In the genomic region with DNA sequence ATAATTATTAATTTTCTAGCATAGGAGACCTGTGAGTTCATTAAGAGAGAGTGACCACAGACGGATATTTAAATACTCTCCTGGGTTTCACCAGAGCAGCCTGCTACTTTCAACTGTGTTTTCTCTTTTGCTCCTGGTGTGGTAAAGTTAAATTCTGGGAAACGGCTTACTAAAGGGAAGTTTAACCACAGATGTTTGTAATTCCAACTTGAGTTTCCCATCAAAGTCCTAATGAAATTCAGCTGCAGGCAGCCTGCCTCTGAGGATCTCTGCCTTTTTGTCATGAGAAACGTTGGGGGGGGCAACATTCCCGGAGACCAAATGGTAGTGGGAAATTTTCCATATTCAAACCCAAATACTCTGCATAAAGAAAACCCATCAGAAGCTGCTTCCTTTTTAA, we compare ENCODE assay signal across 14 mouse cellular contexts. TPM values are rescaled to one million over a fixed set of nuclear protein-coding genes. Genes with fewer than 3 reads are reported as not detected.
DNase-seq lines count a peak whose midpoint lies in the region; ATAC-seq and TF ChIP-seq lines count a peak whose summit lies in the region.
"Had no signal": no experiment of that assay in that cellular context is flagged by ENCODE, and none has a peak within 500 bp of the region (broad histone marks: within the 10 kb centered on the region; RNA-seq: fewer than 3 reads in every experiment).

No protein-coding gene starts in this region.

- no peak for TF ChIP-seq CTCF in heart, postnatal 0 days (IDR thresholded peaks at IDR 0.05; ENCODE audit: low read depth)

- intact Hi-C loops in heart, postnatal 14 days (cut with DNase I), result no loop called here

- no peak overlapping the region for H3K4me3 ChIP-seq in heart, postnatal 0 days (ENCODE audit: low read depth, low read length)
- H3K4me3 ChIP-seq in lung, embryonic 16.5 days (ENCODE audit: low read length), result no peak overlapping the region
- H3K4me3 ChIP-seq in embryonic facial prominence, embryonic 15.5 days (replicated peaks), result no peak overlapping the region
- no peak overlapping the region for H3K4me3 ChIP-seq in stomach, embryonic 15.5 days (replicated peaks)
- H3K4me3 ChIP-seq: heart, embryonic 12.5 days; layer of hippocampus, adult 2 months; midbrain, embryonic 12.5 days had no signal

- H3K9ac ChIP-seq in heart, postnatal 0 days (replicated peaks; ENCODE audit: low read depth, low read length), result no peak overlapping the region
- no peak overlapping the region for H3K9ac ChIP-seq in lung, embryonic 16.5 days (ENCODE audit: low read length)
- no peak overlapping the region for H3K9ac ChIP-seq in embryonic facial prominence, embryonic 15.5 days
- no peak overlapping the region for H3K9ac ChIP-seq in stomach, embryonic 15.5 days
- H3K9ac ChIP-seq: heart, embryonic 12.5 days; midbrain, embryonic 12.5 days had no signal

- peaks cover 10% of the 10 kb centered on the region; the same call in 1 of the 2 replicates for H3K36me3 ChIP-seq in heart, postnatal 0 days (replicated peaks; ENCODE audit: control insufficient read depth, insufficient read depth, low read length)
- H3K36me3 ChIP-seq in lung, embryonic 16.5 days (ENCODE audit: control insufficient read depth, insufficient read depth, low read length), result peaks cover 3% of the 10 kb centered on the region; the same call in 1 of the 2 replicates
- 0 out of 2 replicates have a peak, but pooled peaks cover 5% of the 10 kb centered on the region for H3K36me3 ChIP-seq in embryonic facial prominence, embryonic 15.5 days
- no peaks in the 10 kb centered on the region for H3K36me3 ChIP-seq in stomach, embryonic 15.5 days
- H3K36me3 ChIP-seq: midbrain, embryonic 12.5 days had no signal

- no peak overlapping the region for H3K4me2 ChIP-seq in heart, postnatal 0 days (ENCODE audit: low read depth, low read length)
- no peak overlapping the region for H3K4me2 ChIP-seq in lung, embryonic 16.5 days (ENCODE audit: low read depth, low read length)
- H3K4me2 ChIP-seq in embryonic facial prominence, embryonic 15.5 days (replicated peaks), result 0 out of 2 replicates have a peak overlapping the region, but pooled peaks have one; percentile 19
- H3K4me2 ChIP-seq in stomach, embryonic 15.5 days, result no peak overlapping the region
- H3K4me2 ChIP-seq: heart, embryonic 12.5 days; midbrain, embryonic 12.5 days had no signal

- H3K27me3 ChIP-seq in heart, postnatal 0 days (ENCODE audit: control insufficient read depth, insufficient read depth, low read length), result no peaks in the 10 kb centered on the region
- H3K27me3 ChIP-seq in lung, embryonic 16.5 days (ENCODE audit: control insufficient read depth, insufficient read depth, low read depth, low read length), result no peaks in the 10 kb centered on the region
- no peaks in the 10 kb centered on the region for H3K27me3 ChIP-seq in embryonic facial prominence, embryonic 15.5 days
- H3K27me3 ChIP-seq in stomach, embryonic 15.5 days (replicated peaks), result no peaks in the 10 kb centered on the region
- H3K27me3 ChIP-seq: heart, embryonic 12.5 days; midbrain, embryonic 12.5 days had no signal

- H3K27ac ChIP-seq in heart, postnatal 0 days (ENCODE audit: low read depth), result no peak overlapping the region
- peak overlapping the region; percentile 12; the same call in 1 of the 2 replicates for H3K27ac ChIP-seq in lung, embryonic 16.5 days (ENCODE audit: low read length)
- peak overlapping the region; percentile 87 for H3K27ac ChIP-seq in embryonic facial prominence, embryonic 15.5 days (replicated peaks)
- peak overlapping the region; percentile 51; the same call in 1 of the 2 replicates for H3K27ac ChIP-seq in stomach, embryonic 15.5 days
- H3K27ac ChIP-seq: layer of hippocampus, adult 2 months; midbrain, embryonic 12.5 days had no signal

- WGBS in heart, postnatal 0 days, result 47% methylated on average over 4 of the region's 4 CpGs
- WGBS in lung, embryonic 16.5 days, result 29% methylated on average over 4 of the region's 4 CpGs
- WGBS in embryonic facial prominence, embryonic 15.5 days, result 18% methylated on average over 4 of the region's 4 CpGs
- 30% methylated on average over 4 of the region's 4 CpGs for WGBS in stomach, embryonic 15.5 days

- peak; percentile 4 for DNase-seq in heart, postnatal 0 days (ENCODE audit: low spot score)
- DNase-seq in heart, postnatal 14 days, result no peak
- no peak for DNase-seq in lung, postnatal 4 days
- DNase-seq in adrenal gland, adult (ENCODE audit: inconsistent age in 2 of 2, low spot score in 1 of 2), result no peak
- no peak for DNase-seq in ovary, postnatal 10 days (ENCODE audit: low spot score)
- DNase-seq: cerebellum, adult 9-10 months; lung, adult 2 months; spleen, adult 18-20 months had no signal

- no peaks in the 10 kb centered on the region for H3K9me3 ChIP-seq in heart, postnatal 0 days (replicated peaks; ENCODE audit: control insufficient read depth, low read length)
- H3K9me3 ChIP-seq in lung, embryonic 16.5 days (ENCODE audit: control insufficient read depth, low read length), result no peaks in the 10 kb centered on the region
- no peaks in the 10 kb centered on the region for H3K9me3 ChIP-seq in embryonic facial prominence, embryonic 15.5 days (replicated peaks)
- H3K9me3 ChIP-seq in stomach, embryonic 15.5 days, result no peaks in the 10 kb centered on the region
- H3K9me3 ChIP-seq: heart, embryonic 12.5 days; midbrain, embryonic 12.5 days had no signal

- no peak for ATAC-seq in heart, postnatal 0 days (ENCODE audit: insufficient read depth, low read depth)
- no peak for ATAC-seq in lung, embryonic 16.5 days (ENCODE audit: low read depth)
- ATAC-seq in embryonic facial prominence, embryonic 15.5 days (ENCODE audit: insufficient number of reproducible peaks, low FRiP score, low TSS enrichment, low read depth), result 0 out of 2 replicates have a peak, but pooled peaks have one; percentile 34
- no peak for ATAC-seq in stomach, embryonic 15.5 days (ENCODE audit: insufficient read depth, low FRiP score, low read depth)

- TF ChIP-seq EP300 in heart, postnatal 0 days (IDR thresholded peaks at IDR 0.05; ENCODE audit: low read depth), result no peak

- H3K4me1 ChIP-seq in heart, postnatal 0 days (ENCODE audit: control insufficient read depth, insufficient read depth), result peaks cover 32% of the 10 kb centered on the region
- H3K4me1 ChIP-seq in lung, embryonic 16.5 days (replicated peaks; ENCODE audit: control insufficient read depth, insufficient read depth, low read length), result peaks cover 25% of the 10 kb centered on the region
- peaks cover 22% of the 10 kb centered on the region for H3K4me1 ChIP-seq in embryonic facial prominence, embryonic 15.5 days
- H3K4me1 ChIP-seq in stomach, embryonic 15.5 days, result no peaks in the 10 kb centered on the region
- H3K4me1 ChIP-seq: midbrain, embryonic 12.5 days had no signal

RNA-seq across cellular contexts. Expression of gene Lama4, which starts 7.7 kb away (rescaled TPM):
- total RNA-seq in heart, postnatal 0 days (2014; rRNA removed; ENCODE audit: low replicate concordance), result 120 and 124 TPM in 2 replicates
- 68.7 and 72.2 TPM in 2 replicates for polyA plus RNA-seq in heart, postnatal 0 days (2015; fragmentation: Nextera tagmentation; extraction: Ambion mirVana)
- total RNA-seq in heart, postnatal 14 days (2021), result 100 to 1,000 TPM; 123 to 133 TPM
- 127 and 131 TPM in 2 replicates for polyA plus RNA-seq in lung, embryonic 16.5 days (2015; fragmentation: Nextera tagmentation; extraction: Ambion mirVana)
- 94.2 and 95.1 TPM in 2 replicates for polyA plus RNA-seq in embryonic facial prominence, embryonic 15.5 days (2015; fragmentation: Nextera tagmentation; extraction: Ambion mirVana)
- polyA plus RNA-seq in stomach, embryonic 15.5 days (2015; fragmentation: Nextera tagmentation; extraction: Ambion mirVana), result 52.5 and 61.1 TPM in 2 replicates
